Mouse (Mus musculus) layer of hippocampus, adult 9-11 months (tissue): ENCODE results near the gene Rtl6.

Experiments used
- DNase-seq: peaks from one replicate; pipeline ENCODE4 v3.0.0; 2022

Rtl6 gene

DNA sequence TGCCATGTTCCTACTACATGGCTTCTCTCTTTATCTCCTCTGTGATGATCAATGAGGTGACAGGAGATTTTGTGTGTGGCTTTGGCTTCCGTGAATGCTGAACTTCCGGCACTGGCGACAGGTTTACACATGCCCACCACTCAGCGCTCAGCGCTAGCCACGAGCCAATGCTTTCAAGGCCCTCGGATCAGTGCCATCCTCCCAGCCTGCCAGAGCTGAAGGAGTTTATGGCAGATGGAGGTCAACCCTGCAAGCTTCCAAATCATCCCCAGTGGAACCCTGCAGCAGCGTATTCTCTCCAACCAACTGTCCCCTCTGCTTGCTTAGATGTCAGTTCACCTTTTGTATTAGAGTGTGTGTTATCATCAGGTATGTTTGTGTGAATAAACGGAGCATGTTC lies 21.0 kb downstream of the Rtl6 start:
- no peak for DNase-seq

DNA sequence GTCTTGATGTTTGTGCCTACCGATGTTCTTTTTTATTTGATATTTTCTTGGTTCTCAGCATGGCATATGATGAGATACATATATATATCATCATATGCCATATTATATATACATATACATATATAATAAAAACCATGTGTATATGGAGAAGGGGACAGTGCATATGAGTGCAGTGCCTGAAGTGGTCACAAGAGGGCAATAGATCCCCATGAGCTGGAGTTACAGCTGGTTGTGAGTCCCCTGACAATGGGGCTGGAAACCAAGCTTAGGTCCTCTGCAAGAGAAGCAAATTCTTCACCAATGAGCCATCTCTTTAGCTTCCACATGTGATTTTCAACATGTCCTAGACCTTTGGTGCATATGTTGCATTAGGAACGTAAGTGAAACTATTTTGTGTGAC lies 21.7 kb downstream of the Rtl6 start:
- no peak for DNase-seq

DNA sequence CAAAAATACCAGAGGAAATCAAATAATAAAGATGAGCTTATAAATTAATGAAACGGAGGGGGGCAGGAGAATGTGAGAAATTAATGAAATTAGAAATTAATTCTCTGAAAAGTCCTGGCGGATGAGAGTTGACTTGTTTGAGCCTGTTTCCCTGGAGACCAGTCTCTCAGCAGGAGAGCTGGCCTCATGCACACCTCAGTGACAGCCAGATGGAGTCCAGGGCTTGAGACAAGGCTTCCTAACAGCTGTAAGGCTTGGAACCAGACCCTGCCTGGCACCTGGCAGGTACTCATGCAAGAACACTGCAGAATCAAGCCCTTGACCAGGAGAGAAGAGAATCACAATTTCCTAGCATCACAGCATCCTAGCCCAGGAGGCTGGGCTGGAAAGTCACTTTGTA lies 25.4 kb downstream of the Rtl6 start:
- no peak for DNase-seq

DNA sequence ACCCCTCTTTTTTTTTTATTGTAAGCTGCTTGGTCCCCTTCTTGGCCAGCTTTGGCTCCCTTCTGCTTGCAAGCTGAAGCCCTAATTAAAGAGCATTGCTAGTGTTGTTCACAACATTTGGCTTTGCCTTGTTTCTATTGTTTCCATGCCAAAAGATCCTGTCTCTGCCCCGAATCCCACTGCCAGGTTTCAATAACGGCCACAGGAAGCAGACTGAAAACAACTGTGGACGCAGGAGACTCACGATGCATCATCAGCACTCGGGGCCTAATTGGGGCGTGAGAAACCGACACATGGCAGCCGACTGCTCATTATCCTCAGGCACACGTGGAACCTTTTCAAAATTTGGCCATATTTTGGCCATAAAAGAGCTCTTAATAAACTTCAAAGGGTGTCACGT lies 26.1 kb downstream of the Rtl6 start:
- peak; percentile 58 for DNase-seq

DNA sequence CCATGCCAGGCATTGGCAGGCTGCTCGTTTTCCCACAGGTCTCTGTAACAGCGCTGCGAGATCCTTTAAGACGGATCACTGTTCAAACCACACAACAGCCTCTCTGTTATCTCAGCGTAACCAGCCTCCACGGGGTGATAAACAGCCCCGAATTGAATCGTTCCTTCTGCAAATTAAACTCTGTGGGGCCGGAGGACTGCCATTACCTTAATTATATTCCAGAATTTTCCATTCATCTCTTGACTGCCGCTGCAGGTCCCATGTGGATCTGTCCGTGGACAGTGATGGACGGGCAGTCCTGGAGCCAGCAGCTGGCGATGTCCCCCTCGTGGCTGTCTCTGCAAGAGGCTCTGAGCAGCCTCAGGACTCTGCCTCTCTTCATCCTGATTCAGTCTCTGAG lies 30.7 kb downstream of the Rtl6 start:
- DNase-seq: no peak

DNA sequence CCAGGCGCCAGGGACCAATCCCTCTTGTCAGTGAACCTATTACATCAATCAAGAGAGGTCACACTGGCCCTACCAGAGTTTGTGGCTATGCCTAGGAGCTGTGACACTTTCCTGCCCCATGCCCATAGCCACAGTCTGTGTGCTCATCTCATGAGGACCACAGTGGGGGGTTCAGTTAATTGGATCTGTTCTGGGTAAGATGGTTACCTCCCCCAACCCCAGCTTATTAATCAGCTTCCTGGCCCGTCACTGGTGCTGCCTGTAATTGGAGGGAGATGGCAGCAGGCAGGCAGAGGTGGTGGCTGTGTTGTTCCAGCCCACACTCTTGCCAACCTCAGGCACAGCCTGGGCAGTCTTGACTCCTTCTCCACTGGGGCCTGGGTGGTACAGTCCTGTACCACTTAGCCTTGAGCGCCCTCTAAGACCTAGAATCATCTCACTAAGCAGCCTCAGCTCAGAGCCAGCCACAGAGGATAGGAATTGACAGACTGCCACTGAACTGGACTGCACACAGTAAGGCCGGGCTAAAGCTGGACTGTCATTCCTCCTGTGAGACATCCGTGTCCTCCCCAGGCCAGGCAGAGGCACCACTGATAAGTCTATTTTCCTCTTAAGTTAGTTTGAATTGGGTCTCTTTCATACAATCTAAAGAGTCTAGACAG lies 32.3 kb downstream of the Rtl6 start:
- no peak for DNase-seq

DNA sequence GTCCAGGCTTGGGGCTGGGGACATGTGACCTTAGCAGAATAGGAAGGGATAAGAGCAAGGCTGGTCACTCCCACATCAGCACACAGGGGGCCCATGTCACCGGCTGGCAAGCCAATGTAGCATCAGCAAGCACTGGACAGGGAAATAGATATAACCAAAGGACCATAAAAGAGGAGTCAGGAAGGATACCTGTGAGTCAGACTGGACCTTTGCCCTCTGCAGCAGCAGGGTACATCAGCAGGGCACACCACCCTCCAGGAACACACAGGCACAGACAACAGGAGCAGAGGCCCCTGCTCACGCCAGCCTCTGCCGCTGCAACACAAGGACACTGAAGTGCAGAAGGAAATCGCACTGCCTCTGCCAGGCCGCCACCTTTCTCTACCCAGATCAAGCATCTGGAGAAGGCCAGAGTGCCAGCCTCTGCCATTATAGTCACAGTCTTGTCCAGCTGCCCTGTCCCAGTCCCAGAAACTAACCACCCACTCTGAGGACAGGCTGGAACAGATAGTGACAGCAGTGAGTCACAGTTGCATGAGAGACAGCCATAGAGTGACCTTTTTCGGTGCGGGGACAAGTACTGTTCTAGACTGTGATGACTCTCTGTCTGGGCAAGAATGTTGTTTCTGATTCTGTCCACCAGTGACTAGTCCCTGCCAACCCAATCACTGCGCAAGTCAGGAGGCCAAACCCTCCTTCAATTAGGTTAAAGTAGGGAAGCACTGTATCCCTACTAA lies 34.5 kb downstream of the Rtl6 start:
- no peak for DNase-seq

DNA sequence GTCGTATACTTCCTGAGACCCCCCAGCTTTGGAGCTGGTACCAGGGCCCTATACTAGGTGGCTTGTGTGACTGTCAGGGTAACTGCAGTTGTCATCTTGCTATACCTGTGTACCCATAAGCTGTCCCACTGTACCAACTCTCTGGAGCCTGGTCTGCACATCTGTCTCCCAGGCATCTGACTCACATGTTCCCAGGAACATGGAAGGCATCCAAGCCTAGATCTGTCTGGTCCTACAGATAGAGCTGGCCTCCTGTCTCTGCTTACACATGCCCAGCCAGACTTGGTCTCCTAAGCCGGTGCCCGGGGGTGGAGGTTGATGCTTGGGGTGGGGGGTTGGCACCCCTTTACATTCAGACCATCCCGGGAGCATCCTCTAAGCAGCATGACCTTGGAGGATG lies 36.1 kb downstream of the Rtl6 start:
- DNase-seq: no peak

DNA sequence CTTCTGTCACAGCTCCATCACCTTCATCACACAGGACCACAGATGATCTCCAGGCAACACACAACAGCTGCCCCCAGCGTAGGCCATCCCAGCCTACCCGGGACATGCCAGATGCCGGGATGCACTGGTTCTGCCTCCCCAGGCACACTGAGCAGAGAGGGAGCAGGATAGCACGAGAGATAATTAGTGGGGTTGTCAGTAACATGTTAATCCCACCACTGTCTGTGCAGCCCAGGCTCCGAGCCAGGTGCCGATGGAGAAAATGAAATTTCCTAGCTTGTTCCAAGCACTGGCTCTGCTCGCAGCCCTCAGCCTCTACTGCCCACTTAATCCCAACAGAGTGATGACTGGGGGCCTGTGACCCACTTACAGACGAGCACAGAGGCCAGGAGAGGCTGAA lies 39.1 kb downstream of the Rtl6 start:
- DNase-seq: no peak

DNA sequence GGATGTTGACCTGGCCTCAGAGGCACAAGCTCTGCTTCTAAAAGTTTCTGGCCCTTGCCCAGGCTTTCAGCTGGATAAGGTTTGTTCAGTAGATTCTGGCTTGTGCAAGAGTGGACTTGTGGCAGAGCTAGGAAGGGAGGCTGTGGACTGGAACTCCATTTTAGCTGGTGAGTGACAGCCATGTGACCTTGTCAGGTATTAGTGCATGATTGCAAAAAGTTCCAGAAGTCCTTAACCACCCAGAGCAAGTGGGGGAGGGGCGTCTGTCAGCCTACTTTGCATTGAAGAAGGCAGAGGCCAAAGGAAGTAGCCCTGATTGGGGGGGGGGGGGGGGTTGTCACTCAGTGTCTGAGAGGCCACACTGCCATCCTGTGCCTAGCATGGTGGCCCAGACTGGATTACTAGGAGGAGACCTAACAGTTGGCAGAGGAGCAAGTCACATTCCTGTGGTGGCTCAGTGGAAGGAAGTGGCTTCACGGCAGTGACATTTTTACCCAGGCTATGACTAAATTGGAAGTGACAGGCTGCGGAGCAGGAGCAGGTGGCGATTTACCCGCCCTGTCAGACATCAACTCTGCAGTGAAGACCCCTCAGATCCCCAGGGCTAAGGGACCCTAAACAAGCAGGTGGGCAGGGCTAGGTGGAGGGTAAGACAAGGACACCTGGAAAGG lies 44.9 kb downstream of the Rtl6 start:
- no peak for DNase-seq

DNA sequence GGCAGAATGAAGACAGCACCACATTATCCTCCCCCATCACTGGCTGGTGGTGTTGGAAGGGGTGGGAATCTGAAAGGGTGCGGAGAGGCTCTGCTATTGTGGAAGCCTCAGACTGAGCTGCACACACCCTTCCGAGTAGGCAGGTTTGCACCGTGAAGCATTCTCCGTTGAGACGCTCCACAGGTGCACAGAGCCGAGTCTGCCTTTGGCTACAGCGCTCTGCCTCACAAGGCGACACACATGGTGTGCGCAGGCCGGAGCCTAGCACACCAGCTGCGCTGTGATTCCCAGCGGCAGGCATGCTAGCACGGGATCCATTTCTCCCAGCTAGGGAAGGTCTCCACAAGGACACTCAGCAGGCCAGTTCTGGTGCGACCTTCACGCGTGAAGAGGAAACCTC lies 47.6 kb downstream of the Rtl6 start:
- DNase-seq: peak; percentile 66

DNA sequence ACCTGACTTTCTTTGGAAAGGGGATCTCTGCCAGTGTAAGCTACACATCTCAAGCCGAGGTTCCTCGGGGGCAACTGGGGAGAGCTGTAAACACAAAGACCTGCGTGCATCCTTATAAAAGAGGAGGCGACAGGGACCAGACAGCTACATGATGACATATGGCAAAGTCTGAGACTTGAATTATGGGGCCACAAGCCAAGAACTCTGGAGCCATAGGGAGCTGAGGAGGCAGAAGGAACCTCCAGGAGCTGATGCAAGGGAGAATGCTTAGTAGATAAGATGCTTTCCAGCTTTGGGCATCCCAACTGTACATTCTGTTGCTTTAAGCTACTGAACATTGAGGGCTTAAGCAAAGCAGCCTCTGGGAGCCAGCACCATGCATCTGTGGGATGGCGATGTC lies 48.5 kb downstream of the Rtl6 start:
- DNase-seq: peak; percentile 19

DNA sequence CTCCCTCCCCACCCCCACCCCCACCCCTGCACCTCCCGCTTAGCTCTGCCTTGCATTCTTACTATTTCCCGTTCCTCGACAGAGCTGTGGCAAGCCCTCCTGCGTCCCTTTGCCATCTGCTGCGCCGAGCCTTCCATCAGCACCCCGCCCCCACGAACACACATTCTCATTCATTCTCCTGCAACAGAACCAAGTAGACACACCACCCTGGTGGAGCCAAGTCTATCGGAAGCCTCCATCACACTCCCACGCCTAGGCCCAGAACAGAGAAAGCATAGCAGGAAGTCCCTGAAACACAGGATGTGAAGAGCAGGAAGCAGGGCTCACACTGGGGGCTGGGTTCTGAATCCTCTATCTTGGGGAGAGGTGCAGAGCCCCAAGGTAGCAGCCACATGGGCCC lies 51.6 kb downstream of the Rtl6 start:
- peak; percentile 69 for DNase-seq

DNA sequence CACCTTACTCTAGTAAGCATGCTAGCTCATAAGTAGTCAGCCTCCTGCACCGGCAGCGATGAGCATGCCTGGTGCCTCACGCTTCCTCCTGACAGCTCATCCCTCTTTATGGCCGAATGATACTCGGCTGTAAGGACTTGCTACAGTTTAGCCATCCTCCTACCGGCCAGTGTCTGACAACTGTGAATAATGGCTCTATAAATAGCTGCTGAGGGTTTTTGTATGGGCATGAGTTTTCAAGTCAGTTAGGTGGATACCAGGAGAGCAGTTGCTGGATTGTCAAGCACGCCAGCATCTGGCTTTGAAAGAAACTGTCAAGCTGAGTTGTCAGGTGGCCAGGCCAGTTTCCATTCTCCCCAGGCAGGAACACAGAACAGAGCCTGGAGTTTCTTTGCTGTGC lies 52.7 kb downstream of the Rtl6 start:
- DNase-seq: no peak
